Mouse (Mus musculus) myocyte (in vitro differentiated cells): ENCODE measurements around the gene Zdhhc16.
A peak's percentile ranks its signal among the peaks of the same experiment; 100 is the strongest.

Source experiments
- CEBPB ChIP-seq: IDR thresholded peaks from 2 replicates; pipeline ENCODE4 v1.6.1; 2011; ENCODE audit warnings: mild to moderate bottlenecking, moderate library complexity; ENCODE audit not compliant: poor library complexity, insufficient read depth, severe bottlenecking
- E2F4 ChIP-seq: IDR thresholded peaks from one replicate; pipeline ENCODE4 v1.6.1; 2011; ENCODE audit warnings: mild to moderate bottlenecking, control low read depth, moderate library complexity; ENCODE audit not compliant: insufficient read depth
- MAX ChIP-seq: IDR thresholded peaks from one replicate; pipeline ENCODE4 v1.6.1; 2011; ENCODE audit warnings: low read depth, mild to moderate bottlenecking, control low read depth
- MYOD1 ChIP-seq, 3 experiments: IDR thresholded peaks; one replicate each; pipeline ENCODE4 v1.6.1; 2011; ENCODE audit warnings: control low read depth in 2 of 3, low read depth in 2 of 3, mild to moderate bottlenecking in 2 of 3, moderate library complexity in 1 of 3; ENCODE audit not compliant: insufficient read length in 2 of 3, control insufficient read depth in 1 of 3
- MYOG ChIP-seq, 3 experiments: IDR thresholded peaks; one replicate each; pipeline ENCODE4 v1.6.1; 2011; ENCODE audit warnings: control low read depth in 2 of 3, low read depth in 2 of 3, mild to moderate bottlenecking in 2 of 3; ENCODE audit not compliant: insufficient read length in 2 of 3, control insufficient read depth in 1 of 3, insufficient read depth in 1 of 3
- POLR2A ChIP-seq: IDR thresholded peaks from one replicate; pipeline ENCODE4 v1.6.1; 2011; ENCODE audit warnings: low read depth, mild to moderate bottlenecking, control low read depth, moderate library complexity; ENCODE audit not compliant: insufficient read length
- POLR2AphosphoS2 ChIP-seq: IDR thresholded peaks from one replicate; pipeline ENCODE4 v1.6.1; 2011; ENCODE audit warnings: low read depth, control low read depth; ENCODE audit not compliant: insufficient read length
- REST ChIP-seq: IDR thresholded peaks from one replicate; pipeline ENCODE4 v1.6.1; 2011; ENCODE audit warnings: mild to moderate bottlenecking, control low read depth, moderate library complexity; ENCODE audit not compliant: insufficient read depth, insufficient read length
- SRF ChIP-seq: IDR thresholded peaks from one replicate; pipeline ENCODE4 v1.6.1; 2011; ENCODE audit warnings: low read depth; ENCODE audit not compliant: control insufficient read depth, insufficient read length
- TCF12 ChIP-seq: IDR thresholded peaks from one replicate; pipeline ENCODE4 v1.6.1; 2011; ENCODE audit warnings: mild to moderate bottlenecking, control low read depth; ENCODE audit not compliant: poor library complexity, insufficient read depth, severe bottlenecking
- TCF3 ChIP-seq: IDR thresholded peaks from one replicate; pipeline ENCODE4 v1.6.1; 2011; ENCODE audit warnings: low read depth, control low read depth; ENCODE audit not compliant: insufficient read length
- USF1 ChIP-seq: IDR thresholded peaks from one replicate; pipeline ENCODE4 v1.6.1; 2011; ENCODE audit warnings: low read depth, mild to moderate bottlenecking, control low read depth, moderate library complexity

DNA sequence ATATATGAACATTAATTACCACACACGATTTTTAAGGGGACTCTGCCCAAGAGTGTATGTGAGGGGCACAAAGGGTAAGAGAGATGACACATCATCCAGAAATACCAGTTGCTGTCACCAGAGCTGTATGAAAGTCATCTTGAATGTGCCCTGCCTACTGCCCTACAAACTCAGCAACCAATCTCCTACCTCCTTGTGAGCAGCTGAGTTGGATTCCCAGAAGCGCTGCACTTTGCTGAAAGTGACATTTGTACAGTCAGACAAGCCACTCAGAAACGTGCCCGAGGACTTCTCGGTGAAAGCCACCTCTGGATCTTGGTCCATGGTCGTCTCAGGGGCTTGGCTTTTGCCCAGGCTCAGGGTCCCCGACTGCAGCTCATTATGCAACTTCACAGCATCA is 38.3 kb upstream of the Zdhhc16 start:
- TF ChIP-seq MYOG (IDR thresholded peaks at IDR 0.05; ENCODE audit: control insufficient read depth in 1 of 3, insufficient read depth in 1 of 3, insufficient read length in 2 of 3, low read depth in 2 of 3), result no peak
- peak; percentile 13 for TF ChIP-seq POLR2A
- TF ChIP-seq MAX, result no peak
- no peak for TF ChIP-seq POLR2AphosphoS2
- TF ChIP-seq E2F4, result no peak
- no peak for TF ChIP-seq USF1
- TF ChIP-seq TCF12, result no peak
- no peak for TF ChIP-seq REST
- TF ChIP-seq CEBPB, result no peak
- TF ChIP-seq MYOD1 (IDR thresholded peaks at IDR 0.05; ENCODE audit: control insufficient read depth in 1 of 3, insufficient read length in 2 of 3, low read depth in 2 of 3), result no peak
- no peak for TF ChIP-seq SRF
- TF ChIP-seq TCF3, result no peak
